Mouse (Mus musculus): ENCODE results near the gene Arsb.
"Not testable (repeated sequence)": the region's sequence is repeated elsewhere in the genome, so short reads cannot be mapped to it uniquely, and the experiment has no call there.

Arsb gene

DNA sequence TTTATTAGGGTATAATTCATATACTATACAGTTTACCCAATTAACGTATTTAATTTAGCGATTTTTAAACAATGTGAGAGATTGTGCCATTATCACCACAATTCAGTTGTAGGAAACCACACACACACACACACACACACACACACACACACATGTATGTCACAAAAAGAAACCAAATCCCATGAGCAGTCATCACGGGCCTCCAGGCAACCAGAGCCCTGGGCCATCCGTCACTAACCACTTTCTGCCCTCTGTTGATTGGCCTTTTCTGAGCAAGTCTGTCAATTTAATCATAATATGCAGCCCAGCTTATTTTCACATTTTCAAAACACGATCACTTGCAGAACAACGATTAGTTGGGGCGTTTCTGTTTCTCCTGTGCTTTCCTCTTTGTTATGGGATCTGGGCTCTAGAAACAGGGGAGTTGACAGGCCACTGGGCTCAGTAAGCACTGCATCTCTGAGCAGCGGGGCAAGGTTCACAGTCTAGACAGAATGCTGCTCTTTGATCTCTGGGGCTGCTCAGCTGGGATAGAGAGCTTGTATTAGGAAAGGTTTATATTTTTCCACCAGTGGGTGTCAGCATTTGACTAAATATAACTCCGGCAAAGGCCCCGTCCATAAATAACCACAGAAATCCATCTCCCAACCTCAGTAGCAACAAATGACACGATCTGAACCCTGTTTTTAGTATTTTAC is 21.7 kb downstream of the Arsb start:
- DNase-seq, result peak; percentile 63 to 78

DNA sequence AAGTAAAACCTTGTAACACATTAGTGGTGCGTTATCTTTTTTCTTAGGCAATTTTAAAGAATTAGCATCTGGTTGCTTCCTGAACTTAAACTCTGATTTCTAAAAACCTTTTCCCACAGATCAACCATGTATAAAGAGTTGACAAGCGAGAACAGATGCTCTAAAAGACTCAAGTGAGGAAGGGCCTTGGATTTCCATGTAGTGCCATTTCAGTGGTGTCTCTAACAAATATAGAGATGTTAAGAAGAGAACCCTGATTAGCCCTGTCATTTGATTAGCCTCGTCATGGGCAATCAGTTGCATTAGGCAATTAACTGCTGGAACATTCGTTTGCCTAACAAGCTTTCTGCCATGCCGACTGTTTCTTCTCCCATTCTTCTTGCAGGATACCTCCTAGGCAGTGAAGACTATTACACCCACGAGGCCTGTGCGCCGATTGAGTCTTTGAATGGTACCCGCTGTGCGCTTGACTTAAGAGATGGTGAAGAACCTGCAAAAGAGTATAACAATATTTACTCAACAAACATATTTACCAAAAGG is 22.3 kb downstream of the Arsb start:
- no peak for DNase-seq

DNA sequence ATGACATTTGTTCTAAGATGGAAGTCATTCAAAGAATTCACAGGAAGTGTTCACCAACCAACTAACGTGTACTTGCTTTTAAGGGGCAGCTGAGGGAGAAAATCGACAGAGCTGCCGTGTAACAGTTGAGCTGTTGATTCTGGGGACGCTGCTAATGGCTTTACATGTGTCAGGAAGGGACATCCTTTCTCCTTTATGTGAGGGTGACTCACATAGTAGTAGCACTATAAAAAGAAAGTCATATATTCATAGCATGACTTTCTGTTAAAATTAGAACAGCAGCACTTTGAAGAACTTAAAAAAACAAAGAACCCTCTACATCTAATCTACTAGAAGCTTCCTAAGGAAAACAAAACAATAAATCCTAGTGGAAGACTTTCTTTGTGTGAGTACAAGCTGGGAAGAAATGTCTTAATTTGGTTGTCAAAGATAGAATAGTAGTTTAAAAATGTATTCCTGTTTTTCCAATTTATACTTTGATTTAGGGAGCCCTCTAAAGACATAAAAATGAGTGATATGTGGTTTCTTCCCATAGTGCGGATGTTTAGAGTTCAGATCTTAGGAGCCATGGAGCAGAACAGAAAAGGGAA is 25.7 kb downstream of the Arsb start:
- DNase-seq, result no peak

DNA sequence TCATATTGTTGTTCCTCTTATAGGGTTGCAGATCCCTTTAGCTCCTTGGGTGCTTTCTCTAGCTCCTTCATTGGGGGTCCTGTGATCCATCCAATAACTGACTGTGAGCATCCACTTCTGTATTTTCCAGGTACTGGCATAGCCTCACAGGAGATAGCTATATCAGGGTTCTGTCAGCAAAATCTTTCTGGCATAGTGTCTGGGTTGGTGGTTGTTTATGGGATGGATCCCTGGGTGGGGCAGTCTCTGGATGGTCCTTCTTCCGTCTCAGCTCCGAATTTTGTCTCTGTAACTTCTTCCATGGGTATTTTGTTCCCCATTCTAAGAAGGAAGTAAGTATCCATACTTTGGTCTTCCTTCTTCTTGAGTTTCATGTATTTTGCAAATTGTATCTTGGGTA is 38.9 kb downstream of the Arsb start:
- not testable (repeated sequence) for DNase-seq

DNA sequence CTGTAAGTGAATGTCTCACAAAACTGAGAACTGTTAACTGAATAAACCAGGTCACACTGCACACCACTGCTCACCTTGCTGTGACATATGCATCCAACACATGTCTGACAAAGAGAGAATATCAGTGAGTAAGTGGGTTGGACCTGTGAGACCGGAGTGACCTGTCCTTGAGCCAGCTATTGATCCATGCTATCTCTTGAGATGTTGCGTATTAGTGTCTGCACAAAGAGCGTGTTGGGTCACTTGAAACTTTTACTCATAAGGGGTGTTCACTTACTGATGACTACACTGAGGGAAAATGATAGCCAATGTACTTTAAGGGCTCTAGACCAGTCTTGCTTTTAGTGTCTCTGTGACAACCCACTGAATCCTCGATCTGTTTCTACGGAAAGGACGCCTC is 42.7 kb downstream of the Arsb start:
- DNase-seq, result no peak

DNA sequence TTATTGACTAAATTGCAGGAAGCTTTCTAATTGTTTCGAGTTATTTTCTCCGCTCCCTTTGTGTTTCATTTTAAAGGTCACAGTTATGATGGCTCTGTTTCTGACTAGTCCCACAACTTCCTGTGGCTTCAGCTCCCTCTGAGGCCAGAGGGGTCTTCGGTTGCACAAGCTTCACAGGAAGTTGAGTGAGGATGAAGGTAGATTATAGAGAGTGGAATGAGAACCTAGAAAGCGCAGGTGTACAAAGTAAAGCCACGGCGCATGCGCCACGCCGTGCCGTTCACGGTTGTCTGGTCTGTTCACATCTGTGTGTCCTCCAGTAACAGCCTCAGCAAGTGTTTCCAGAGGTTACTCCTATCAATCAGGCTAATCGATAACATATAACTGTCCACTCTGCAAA is 43.2 kb downstream of the Arsb start:
- no peak for DNase-seq

DNA sequence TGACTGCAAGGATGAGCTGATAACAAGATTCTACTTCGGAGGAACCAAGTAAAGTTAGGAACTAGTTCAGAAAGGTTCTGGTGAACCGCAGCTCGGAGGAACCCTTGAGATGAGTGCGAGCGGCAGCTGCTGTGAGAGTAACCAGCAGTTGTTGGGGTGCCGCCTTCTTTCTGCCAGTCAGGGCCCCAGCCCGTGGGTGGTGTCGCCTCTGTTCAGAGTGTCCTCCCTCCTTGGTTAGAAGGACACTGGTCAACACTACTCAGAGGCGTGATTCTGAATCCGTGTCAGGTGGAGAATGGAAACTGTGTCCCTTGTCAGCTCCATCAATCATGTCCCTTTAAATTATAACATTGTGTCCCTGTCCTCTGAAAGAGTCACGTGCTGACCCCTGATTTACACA is 43.7 kb downstream of the Arsb start:
- DNase-seq, result no peak

DNA sequence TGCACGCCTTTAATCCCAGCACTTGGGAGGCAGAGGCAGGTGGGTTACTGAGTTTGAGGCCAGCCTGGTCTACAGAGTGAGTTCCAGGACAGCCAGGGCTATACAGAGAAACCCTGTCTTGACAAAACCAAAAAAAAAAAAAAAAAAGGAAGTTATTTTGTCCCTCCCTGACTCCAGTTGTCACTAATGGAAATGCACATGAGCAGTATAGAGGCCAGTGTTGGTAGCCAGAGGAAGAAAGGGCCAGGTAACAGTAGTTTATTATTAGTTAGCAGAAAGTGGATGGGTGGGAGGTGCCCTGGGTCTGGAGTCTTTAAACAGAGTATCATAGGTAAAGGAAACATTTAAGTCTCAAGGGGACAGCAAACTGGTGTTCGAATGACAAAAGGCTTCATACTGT is 44.7 kb downstream of the Arsb start:
- DNase-seq, result no peak

DNA sequence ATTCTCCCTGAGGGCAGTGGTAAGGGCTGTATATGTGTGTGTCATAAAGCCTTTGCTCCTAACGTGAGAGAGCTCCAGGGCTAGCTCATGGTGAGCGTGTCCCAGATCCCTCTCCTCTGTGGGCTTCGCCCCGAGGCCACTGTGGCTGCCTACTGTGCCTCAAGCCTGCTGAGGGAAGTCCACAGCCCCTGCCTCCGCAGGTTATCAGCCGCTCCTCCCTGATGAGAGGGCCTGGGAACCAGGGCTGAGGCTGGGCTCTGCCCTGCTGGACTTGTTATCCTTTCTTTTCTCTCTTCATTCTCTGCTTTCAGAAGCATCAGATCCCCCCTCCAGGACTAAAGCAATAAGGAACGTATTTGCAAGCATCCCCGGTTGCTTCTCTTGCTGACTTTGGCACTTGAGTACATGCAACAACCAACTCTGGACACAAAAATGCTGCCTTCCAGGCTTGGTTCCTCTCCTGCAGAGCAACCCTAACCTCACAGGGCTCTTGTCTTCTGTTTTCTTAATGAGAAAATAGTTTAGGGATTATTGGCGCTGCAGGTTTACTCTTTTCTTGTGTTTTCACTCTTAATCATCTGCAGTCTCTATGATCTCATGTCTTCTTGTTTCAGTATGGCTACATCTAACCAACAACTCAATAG is 45.4 kb downstream of the Arsb start:
- DNase-seq, result no peak

DNA sequence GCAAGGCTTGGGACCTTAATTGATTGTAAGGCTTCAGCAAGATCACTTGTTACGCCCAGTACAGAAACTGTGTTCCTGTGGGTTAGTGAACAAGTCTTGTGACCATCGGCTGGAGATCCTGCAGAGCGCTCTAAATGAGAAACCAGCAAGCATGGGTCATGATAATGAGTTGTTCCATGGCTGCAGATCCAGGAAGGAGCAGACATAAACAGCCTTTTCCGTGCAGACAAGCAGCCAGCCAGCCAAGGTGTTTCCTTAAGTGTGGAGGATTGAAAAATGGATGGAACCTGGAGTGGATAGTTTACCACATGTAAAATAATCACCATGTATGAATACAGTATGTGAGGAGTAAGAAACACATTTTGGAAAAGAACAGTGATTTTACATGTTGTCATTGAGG is 48.7 kb downstream of the Arsb start:
- no peak for DNase-seq

DNA sequence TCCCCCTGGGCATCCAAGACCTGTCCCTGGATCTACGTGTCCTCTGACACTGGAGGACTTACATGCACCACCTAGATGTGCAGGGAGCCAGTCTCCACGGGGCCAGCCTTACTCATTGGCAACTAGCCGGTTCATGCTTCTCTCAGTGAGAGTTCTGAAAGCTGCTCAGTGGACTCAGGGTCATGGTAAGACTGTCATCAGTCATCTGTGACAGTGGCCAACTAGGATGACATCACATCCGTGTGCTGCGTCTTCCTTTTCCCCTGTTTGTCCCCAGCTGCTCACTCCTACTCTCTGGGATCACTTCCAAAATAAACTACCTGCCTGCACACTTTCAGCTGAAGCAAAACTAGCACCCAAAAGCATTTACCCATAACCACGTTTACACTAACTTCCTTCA is 50.6 kb downstream of the Arsb start:
- no peak for DNase-seq

DNA sequence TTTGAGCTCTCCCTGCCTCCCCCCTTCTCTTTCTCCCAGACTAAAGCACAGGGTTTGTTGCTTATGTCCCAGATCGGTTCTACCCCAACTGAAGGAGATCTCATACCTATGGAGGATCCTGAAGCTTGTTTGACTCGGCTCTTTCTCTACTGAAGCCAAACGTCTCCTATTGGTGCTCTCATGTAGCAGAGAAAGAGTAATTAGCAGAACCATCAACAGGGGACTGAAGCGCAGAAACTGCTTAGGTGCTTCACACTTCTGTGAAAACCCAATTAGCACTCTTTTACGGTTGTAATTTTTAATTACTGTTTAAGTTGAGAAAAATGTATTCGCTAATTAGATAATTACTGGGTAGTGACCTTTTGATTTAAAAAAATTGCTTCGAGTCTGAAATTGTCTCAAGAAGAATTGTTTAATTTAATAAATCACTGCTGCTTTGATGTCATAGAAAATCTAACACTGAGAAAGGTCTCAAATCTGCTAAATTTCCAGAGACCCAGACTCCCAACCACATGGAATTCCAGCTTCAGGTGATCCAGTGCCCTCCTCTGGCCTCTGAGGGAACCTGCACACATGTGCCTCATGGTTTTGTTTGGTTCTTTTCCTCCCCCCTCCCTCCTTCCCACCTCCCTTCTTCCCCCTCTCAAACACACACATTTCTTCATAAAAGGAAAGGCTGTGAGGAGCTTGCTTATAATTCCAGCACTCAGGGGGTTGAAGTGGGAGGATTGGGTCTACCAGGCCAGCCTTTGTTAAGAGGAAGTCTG is 54.5 kb downstream of the Arsb start:
- DNase-seq, result no peak

DNA sequence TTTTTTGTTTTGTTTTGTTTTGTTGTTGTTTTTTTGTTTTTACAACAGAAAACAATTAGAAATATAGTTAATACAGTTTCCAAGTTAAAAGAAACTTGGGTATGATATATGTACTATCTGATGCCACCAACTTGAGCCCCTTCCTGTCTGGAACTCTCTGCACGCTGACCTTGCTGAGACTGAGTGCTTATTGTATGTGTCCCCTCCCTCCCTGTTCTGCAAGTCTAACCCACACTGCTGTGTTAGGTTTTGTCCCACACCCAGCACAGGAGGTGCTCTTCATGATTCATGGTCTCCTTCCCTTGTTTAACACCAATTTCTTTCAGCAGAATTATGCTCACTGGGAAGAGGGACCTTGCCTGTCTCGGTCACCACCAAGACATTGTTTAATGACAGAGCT is 56.3 kb downstream of the Arsb start:
- no peak for DNase-seq

DNA sequence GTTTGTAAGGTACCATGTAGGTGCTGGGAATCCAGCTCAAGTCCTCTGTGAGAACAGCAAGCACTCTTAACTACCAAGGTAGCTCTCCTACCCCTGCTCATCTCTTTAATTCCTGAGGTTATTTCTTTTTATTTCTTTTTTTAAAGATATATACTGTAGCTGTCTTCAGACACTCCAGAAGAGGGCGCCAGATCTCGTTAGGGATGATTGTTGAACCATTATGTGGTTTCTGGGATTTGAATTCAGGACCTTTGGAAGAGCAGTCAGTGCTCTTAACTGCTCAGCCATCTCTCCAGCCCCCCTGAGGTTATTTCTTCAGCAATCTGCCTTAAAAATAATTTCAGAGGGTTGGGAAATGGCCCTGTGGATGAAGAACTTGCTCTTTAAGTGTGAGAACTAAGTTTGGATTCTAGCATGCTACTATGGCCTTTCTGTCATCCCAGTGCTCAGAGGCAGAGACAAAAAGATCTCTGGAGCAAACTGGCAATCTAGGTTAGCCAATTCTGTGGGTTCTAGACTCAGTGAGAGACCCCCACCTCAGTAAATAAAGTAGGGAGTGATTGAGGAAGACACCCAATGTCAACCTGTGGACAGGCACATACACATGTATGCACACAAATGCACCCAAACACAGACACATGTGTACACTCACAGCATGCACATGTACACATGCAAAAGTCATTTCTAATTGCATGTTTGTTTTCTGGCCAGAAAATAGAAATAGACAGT is 58.3 kb downstream of the Arsb start:
- peak in 1 of 2 experiments; percentile 37 for DNase-seq

DNA sequence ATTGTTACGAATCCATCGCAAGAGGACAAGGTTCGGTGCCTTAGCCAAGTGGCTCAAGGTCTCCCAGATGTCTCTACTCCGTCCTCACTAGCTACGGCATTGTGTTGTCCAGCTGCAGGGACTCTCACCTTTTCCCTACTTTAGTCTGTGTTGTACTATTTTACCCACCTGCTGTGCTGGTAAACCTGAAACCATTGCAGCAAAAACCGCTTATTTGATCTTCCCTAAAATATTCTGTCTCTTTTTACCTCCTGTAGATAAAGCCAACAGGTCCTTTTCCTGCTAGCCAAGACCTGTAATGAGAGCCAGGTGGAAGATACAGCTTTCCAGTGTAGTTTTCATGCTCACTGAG is 58.8 kb downstream of the Arsb start:
- no peak for DNase-seq

DNA sequence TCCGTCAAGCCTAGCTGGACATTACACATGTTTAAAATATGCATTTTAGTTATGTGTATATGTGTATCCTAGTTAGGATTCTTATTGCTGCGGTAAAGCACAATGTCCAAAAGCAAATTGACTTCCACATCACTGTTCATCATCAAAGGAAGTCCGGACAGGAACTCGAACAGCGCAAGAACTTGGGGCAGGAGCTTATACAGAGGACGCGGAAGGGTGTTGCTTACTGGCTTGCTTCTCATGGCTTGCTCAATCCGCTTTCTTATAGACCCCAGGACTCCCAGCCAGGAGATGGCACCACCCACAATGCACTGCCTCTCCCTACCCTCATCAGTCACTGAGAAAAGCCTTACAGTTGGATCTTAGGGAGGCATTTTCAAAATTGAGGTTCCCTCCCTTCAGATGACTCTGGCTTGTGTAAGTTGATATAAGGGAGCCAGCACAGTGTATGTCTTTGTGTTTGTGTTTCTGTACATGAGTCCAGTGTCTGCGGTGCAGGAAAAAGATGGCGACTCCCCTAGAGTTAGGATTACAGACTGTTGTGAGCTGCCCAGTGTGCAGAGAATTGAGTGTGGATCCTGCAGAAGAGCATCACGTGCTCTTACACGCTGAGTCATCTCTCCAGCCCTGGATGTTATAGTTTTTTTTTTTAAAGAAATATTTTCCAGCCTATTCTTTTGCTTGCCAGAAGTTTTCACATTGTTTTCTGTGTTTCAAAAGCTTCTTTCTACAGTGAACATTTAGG is 66.2 kb downstream of the Arsb start:
- no peak for DNase-seq

DNA sequence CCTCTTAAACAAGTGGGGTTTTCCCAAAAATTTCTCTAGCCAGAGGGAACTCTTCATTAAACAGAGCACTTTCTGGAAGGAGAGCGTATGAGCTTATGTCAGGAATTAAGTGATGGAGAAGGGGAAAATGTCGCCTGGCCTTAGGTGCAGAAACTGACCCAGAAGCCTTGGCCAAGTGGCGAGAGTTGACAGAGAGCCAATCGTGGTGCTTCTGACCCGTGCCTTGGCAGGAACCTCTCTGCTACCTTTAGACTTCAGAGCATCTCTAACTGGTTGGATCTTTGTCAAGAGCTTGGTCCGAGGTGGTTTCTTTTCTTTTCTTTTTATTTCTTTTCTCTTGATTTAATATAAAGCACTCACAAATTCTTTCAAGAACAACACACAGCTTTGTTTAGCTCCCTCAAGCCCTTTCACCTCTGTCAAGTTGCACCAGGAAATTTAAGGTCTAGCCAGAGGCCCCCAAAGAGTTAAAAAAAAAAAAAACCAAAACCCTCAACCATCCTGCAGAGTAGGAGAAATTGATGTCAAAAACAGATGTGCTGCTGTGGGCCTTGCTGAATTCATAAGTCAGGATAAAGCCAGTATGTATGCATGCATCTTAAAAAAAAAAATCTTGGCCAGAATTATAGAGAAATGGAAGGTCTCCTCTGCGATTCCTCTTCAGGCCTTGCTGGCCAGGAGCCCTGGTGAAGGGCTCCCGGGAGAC is 67.2 kb downstream of the Arsb start:
- DNase-seq, result peak; percentile 60 to 68

DNA sequence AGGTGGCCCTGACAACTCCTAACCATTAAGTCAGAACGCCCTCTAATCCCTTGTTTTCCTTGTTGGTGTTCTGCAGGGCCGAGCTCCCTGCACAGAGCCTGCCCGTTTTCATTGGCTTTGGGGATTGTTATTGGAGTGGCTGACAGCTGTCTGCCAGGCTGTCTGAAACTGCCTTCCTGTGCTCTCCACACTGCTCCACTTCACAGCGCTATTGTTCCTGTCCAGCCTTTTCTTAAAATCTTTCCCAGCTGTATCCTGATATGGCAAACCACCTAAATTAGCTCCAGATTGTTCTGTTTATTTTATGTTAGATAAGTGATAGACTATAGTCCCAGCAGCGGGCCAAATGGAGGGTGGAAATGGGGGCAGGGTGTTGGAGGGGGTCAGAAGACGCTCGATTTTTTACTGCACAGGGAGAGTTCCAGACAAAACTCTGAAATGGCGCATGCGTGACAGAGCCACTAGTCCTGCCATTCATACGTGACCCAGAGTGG is 67.8 kb downstream of the Arsb start:
- peak; percentile 44 to 50 for DNase-seq

DNA sequence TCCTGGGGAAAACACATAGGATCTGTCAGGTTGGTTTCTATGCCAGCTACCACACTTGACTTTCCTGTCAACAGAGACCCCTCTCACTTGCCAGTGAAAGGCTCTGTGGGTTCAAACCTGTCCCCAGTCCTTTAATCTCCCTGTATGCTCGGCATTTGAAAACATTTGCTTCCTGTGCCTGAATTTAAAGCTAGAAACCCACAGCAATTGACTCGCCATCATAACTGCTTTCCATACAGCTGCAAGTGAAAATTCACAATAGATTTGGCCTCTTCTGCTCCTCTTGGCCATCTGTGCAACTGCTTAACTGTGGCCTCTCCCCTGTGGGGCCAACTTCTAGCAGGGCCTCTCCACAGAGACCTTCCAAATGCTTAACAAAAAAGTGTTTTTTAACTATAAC is 68.3 kb downstream of the Arsb start:
- DNase-seq, result no peak

DNA sequence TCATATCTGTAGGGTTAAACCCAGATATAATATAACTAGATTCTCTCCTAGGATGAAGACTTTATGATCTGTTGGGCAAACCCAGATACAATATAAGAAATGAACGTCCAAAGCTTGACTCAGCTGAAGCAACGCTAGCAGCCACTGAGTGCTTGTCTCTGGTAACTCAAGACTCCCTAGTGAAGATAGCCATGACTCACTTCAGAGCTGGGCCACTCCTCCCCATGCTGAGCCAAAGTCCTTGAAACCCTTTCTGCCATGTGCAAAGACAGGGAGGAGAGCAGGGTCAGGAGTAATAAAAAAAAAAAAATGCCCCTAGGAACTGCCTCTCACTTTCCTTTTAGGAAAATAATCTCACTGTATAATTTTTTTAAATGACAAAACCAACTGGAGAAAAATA is 68.7 kb downstream of the Arsb start:
- DNase-seq, result no peak

DNA sequence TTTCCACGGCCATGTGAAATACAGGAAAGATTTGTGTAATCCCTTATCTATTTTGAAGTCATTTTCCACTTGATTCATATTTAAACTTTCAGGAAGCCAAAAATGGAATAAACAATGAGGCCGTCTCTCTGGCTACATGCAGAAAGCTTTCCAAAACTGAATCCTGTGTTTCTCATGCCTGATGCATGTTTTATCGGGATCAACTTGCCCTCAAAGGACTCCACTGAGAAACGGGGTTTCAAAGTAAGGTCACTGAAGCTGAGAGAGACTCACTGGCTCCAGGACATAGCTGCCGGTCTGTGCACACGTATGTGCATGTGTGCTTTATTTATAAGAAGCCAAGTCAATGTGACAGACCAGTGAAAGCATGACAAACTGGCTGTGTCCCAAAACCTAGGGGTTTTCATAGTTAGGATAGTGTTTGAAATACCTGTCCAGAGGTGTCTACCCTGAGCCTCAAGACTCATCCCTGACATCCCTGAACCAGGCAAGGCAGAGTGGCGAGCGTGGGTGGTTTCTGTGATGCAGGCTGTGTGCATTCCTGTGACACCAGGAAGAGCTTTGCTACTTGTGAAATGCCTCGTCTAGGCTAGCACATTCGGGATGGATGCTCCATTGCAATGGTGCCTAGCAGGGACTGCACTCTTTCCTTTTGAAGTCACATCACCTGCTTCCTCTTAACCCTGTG is 75.5 kb downstream of the Arsb start:
- no peak for DNase-seq

All from cerebellum, postnatal 14 days (tissue).